ENCODE assay signal across 35 mouse cellular contexts in the genomic region with DNA sequence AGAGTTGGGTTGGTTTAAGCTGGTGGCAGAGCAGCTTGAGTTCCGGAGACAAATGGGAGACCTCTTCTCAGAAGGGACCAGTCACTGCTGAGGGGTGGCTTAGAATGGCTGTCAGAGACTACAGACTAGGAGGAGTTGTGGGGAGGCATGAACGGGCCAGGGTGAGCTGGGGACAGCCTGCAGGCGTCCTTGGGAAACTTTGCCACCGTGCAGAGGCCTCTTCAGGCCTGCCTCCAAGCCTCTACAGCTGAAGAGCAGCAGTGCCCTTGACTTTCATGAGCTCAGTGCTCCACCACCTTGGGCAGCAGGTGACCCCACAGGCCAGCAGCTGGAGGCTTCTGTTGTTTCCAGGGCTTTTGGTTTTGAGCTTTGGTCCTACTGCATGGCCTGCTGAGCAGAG. TPM values are rescaled to one million over a fixed set of nuclear protein-coding genes. Genes with fewer than 3 reads are reported as not detected.
"Had no signal": no experiment of that assay in that cellular context is flagged by ENCODE, and none has a peak within 500 bp of the region (broad histone marks: within the 10 kb centered on the region; RNA-seq: fewer than 3 reads in every experiment).

No protein-coding gene starts in this region.

- H3K9ac ChIP-seq: heart, embryonic 13.5 days; heart, embryonic 15.5 days; hindbrain, embryonic 13.5 days; hindbrain, embryonic 15.5 days; kidney, embryonic 15.5 days; limb, embryonic 13.5 days; limb, embryonic 15.5 days; liver, embryonic 14.5 days had no signal

- H3K4me1 ChIP-seq: heart, embryonic 15.5 days; kidney, embryonic 15.5 days had no signal

- H3K27me3 ChIP-seq: heart, embryonic 13.5 days; heart, embryonic 15.5 days; hindbrain, embryonic 13.5 days; hindbrain, embryonic 15.5 days; kidney, embryonic 15.5 days; limb, embryonic 13.5 days; limb, embryonic 15.5 days had no signal

- H3K4me3 ChIP-seq: heart, embryonic 13.5 days; heart, embryonic 15.5 days; hindbrain, embryonic 13.5 days; hindbrain, embryonic 15.5 days; kidney, embryonic 15.5 days; limb, embryonic 13.5 days; limb, embryonic 15.5 days had no signal

- H3K27ac ChIP-seq: heart, embryonic 13.5 days; heart, embryonic 15.5 days; hindbrain, embryonic 13.5 days; hindbrain, embryonic 15.5 days; hindbrain, postnatal 0 days; kidney, embryonic 15.5 days; kidney, postnatal 0 days; limb, embryonic 13.5 days; limb, embryonic 15.5 days; liver, embryonic 14.5 days had no signal

- DNase-seq: gastrocnemius, postnatal 14 days; gastrocnemius, postnatal 36 days; heart, adult 11 months; heart, postnatal 14 days; heart, postnatal 36 days; kidney, adult 11 months; kidney, adult 2 months; kidney, adult 9 months; kidney, postnatal 14 days; kidney, postnatal 36 days; layer of hippocampus, adult 9-11 months; layer of hippocampus, postnatal 36 days; left cerebral cortex, postnatal 4 days had no signal

RNA-seq across cellular contexts. Expression of a gene that starts 53.9 kb away (rescaled TPM):
- total RNA-seq: gastrocnemius, adult 18-20 months; gastrocnemius, adult 8-10 months; gastrocnemius, postnatal 14 days; gastrocnemius, postnatal 36 days; heart, postnatal 14 days; heart, postnatal 36 days; hematopoietic stem cell, adult 5-6 weeks; layer of hippocampus, postnatal 14 days; layer of hippocampus, postnatal 36 days; left cerebral cortex, postnatal 10 days; left cerebral cortex, postnatal 25 days had no signal
- polyA plus RNA-seq: gonadal fat pad, adult 2 months; heart, embryonic 11.5 days; heart, embryonic 15.5 days; heart, postnatal 0 days; hindbrain, embryonic 11.5 days; intestine, embryonic 14.5 days; limb, embryonic 11.5 days; limb, embryonic 13.5 days; limb, embryonic 15.5 days had no signal
